Mouse (Mus musculus) layer of hippocampus, adult 11-12 months (tissue): ENCODE results near the gene Pmpcb.

Source experiments
- DNase-seq: peaks from one replicate; pipeline ENCODE4 v3.0.0; 2022; ENCODE audit warnings: low spot score

Gene Pmpcb

DNA sequence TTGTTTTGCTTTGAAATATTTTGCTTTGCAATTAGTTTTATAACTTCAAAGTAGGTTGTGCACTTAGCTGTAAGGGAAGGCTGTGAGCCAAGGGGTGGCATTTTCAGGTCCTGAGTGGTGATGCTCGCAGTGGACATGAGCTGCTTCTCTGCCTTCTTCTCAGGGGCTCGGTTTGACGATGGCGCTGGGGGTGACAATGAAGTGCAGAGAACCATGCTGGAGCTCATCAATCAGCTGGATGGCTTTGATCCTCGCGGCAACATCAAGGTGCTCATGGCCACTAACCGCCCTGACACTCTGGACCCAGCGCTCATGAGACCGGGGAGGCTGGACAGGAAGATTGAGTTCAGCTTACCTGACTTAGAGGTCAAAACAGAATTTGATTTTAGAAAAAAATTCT is 66.0 kb downstream of the Pmpcb start:
- no peak for DNase-seq

DNA sequence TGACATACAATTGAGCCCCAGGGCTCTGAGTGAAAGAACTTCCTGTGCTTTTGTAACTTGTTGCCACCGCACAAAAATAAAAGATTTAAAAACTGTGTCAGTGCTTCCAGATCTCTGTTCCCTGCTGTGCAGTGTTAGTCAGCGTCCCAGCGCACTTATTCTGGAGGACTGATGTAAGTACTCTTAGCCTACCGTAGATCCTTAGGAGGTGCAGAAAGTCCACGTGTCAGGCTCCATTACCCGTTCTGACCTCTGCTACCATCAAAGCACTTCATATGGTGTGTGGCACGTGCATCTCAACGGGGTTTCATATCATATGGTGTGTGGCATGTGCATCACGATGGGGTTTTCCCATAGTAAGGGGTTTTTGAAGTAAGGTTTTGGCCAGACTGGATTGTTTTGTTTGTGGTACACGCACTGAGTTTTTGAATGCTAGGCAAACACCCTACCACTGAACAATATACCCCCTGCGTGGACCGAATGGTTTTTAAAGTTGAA is 66.8 kb downstream of the Pmpcb start:
- no peak for DNase-seq

DNA sequence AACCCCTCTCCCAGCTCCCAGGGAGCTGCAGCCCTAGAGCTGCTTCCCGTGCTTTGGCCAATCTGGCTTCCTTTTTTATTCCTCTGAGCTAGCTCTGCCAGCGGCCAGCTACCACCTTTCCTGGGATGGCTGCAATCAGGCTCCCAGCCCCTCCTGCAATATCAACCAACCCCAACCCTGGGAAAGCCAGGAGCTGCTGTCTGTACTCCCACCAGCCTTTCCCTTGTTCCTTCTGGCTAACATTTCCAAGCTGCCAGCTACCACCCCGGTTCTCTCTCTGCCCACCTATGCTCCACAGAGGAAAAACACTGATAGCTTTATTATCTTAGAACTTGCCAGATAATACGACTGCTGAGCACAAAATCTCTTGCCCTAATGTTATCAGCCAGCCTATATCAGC is 67.9 kb downstream of the Pmpcb start:
- DNase-seq = no peak
